Mouse (Mus musculus): ENCODE data around the gene Nr1h3. TPM values are rescaled to one million over a fixed set of nuclear protein-coding genes. Genes with fewer than 3 reads are reported as not detected.

Gene Nr1h3
- polyA plus RNA-seq, 1 experiment from 2014 or later: 1.7 TPM

GRCm38 (mm10) chr2:91229735-91230134 is 27.1 kb upstream of the Nr1h3 start:
- Histone ChIP-seq H3K4me1 (ENCODE audit: control insufficient read depth, insufficient read depth, low read length) (no peaks in the 10 kb centered on the region), H3K36me3 (ENCODE audit: control insufficient read depth, insufficient read depth, low read length) (peaks cover 8% of the 10 kb centered on the region; the same call in 1 of the 2 replicates), H3K4me2 (replicated peaks; ENCODE audit: low read depth, low read length) (no peak overlapping the region), H3K9me3 (ENCODE audit: control insufficient read depth, low read length) (no peaks in the 10 kb centered on the region), H3K27me3 (ENCODE audit: control insufficient read depth, insufficient read depth, low read length) (no peaks in the 10 kb centered on the region), H3K27ac (ENCODE audit: low read depth, low read length) (no peak overlapping the region), H3K4me3 (ENCODE audit: low read length) (no peak overlapping the region), H3K9ac (ENCODE audit: low read depth, low read length) (no peak overlapping the region)
- no peak for ATAC-seq (ENCODE audit: low FRiP score, low TSS enrichment)
- WGBS: 85% methylated on average over 2 of the region's 2 CpGs

DNA sequence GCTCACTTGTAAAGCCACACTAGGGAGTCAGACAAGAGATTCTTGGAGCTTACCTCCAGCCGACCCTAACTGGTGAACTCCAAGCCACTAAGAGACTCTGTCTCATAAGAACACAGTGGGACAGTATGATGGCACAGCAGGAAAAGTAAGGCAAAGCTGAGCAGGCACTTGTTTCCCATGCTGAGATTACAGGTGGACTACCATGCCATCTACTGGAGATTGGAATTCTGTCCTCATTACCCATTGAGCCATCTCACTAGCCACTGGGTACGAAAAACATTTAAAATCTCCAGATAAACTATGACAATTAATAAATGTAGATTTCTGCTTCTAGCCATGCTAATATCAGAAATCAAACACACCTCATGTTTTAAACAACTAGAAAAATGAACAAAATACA is 21.0 kb upstream of the Nr1h3 start:
- H3K4me3 ChIP-seq (ENCODE audit: low read length): no peak overlapping the region
- 86% methylated on average over 2 of the region's 2 CpGs for WGBS
- ATAC-seq (ENCODE audit: low FRiP score, low TSS enrichment): no peak
- H3K36me3 ChIP-seq (ENCODE audit: control insufficient read depth, insufficient read depth, low read length): no peaks in the 10 kb centered on the region
- no peak overlapping the region for H3K9ac ChIP-seq (ENCODE audit: low read depth, low read length)
- no peaks in the 10 kb centered on the region for H3K9me3 ChIP-seq (ENCODE audit: control insufficient read depth, low read length)
- no peaks in the 10 kb centered on the region for H3K4me1 ChIP-seq (ENCODE audit: control insufficient read depth, insufficient read depth, low read length)
- H3K27ac ChIP-seq (ENCODE audit: low read depth, low read length): no peak overlapping the region
- H3K4me2 ChIP-seq (replicated peaks; ENCODE audit: low read depth, low read length): no peak overlapping the region
- no peaks in the 10 kb centered on the region for H3K27me3 ChIP-seq (ENCODE audit: control insufficient read depth, insufficient read depth, low read length)

- ATAC-seq (ENCODE audit: low FRiP score, low TSS enrichment): no peak
- no peaks in the 10 kb centered on the region for H3K27me3 ChIP-seq (ENCODE audit: control insufficient read depth, insufficient read depth, low read length)
- 95% methylated on average over 3 of the region's 3 CpGs for WGBS
- no peaks in the 10 kb centered on the region for H3K9me3 ChIP-seq (ENCODE audit: control insufficient read depth, low read length)
- H3K4me2 ChIP-seq (replicated peaks; ENCODE audit: low read depth, low read length): no peak overlapping the region
- H3K9ac ChIP-seq (ENCODE audit: low read depth, low read length): no peak overlapping the region
- no peak overlapping the region for H3K27ac ChIP-seq (ENCODE audit: low read depth, low read length)
- H3K36me3 ChIP-seq (ENCODE audit: control insufficient read depth, insufficient read depth, low read length): peaks cover 7% of the 10 kb centered on the region; the same call in 1 of the 2 replicates
- H3K4me1 ChIP-seq (ENCODE audit: control insufficient read depth, insufficient read depth, low read length): no peaks in the 10 kb centered on the region
- H3K4me3 ChIP-seq (ENCODE audit: low read length): no peak overlapping the region
Measured at GRCm38 (mm10) chr2:91220501-91220900, 17.9 kb upstream of the Nr1h3 start.

GRCm38 (mm10) chr2:91217032-91217431 is 14.4 kb upstream of the Nr1h3 start:
- 65% methylated on average over 4 of the region's 4 CpGs for WGBS
- no peak for ATAC-seq (ENCODE audit: low FRiP score, low TSS enrichment)
- Histone ChIP-seq H3K27me3 (ENCODE audit: control insufficient read depth, insufficient read depth, low read length) (no peaks in the 10 kb centered on the region), H3K4me1 (ENCODE audit: control insufficient read depth, insufficient read depth, low read length) (no peaks in the 10 kb centered on the region), H3K9ac (ENCODE audit: low read depth, low read length) (no peak overlapping the region), H3K4me2 (replicated peaks; ENCODE audit: low read depth, low read length) (no peak overlapping the region), H3K36me3 (ENCODE audit: control insufficient read depth, insufficient read depth, low read length) (peaks cover 17% of the 10 kb centered on the region), H3K4me3 (ENCODE audit: low read length) (no peak overlapping the region), H3K27ac (ENCODE audit: low read depth, low read length) (no peak overlapping the region), H3K9me3 (ENCODE audit: control insufficient read depth, low read length) (no peaks in the 10 kb centered on the region)

DNA sequence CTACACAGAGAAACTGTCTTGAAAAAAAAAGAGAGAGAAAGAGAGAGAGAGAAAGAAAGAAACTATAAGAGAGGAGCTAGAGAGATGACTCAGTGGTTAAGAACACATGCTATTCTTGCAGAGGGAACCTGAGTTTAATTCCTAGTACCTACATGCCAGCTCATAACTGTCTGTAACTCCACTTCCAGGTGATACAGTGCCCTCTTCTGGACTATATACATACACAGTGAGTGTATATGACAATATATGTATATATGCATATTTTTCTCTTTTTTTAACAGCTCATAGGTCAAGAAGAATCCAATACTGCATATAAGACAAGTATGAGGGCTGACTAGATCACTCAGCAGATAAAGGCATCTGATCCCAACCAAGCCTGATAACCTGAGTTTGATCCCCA is 10.7 kb upstream of the Nr1h3 start:
- no peak overlapping the region for H3K27ac ChIP-seq (ENCODE audit: low read depth, low read length)
- peaks cover 51% of the 10 kb centered on the region for H3K36me3 ChIP-seq (ENCODE audit: control insufficient read depth, insufficient read depth, low read length)
- H3K4me3 ChIP-seq (ENCODE audit: low read length): no peak overlapping the region
- H3K27me3 ChIP-seq (ENCODE audit: control insufficient read depth, insufficient read depth, low read length): no peaks in the 10 kb centered on the region
- H3K4me2 ChIP-seq (replicated peaks; ENCODE audit: low read depth, low read length): no peak overlapping the region
- ATAC-seq (ENCODE audit: low FRiP score, low TSS enrichment): no peak
- no peaks in the 10 kb centered on the region for H3K9me3 ChIP-seq (ENCODE audit: control insufficient read depth, low read length)
- no peaks in the 10 kb centered on the region for H3K4me1 ChIP-seq (ENCODE audit: control insufficient read depth, insufficient read depth, low read length)
- H3K9ac ChIP-seq (ENCODE audit: low read depth, low read length): no peak overlapping the region

DNA sequence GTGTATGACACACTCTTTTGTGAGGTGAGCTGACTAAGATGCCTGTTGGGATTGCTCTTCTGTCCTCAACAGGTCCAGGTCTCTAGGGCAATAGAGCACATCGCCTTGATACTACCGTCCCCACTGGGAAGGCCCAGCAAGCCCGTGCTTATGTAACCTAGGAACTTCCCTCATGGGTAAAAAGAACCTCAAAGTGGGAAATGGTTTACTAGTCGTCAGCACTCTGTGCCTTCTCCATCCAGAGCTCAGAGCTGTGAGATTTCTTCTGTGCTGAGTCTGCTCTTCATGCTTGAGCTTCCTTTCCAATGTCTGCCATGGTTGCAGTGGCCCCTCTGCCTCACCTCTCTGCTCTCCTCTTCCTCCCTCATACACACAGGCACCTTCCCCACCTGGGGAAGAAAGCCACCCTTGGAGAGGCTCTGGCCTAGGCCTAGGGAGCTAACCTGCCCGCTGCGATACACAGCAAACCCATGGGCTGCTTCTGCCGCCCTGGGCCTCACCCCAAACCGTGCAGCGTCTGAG is 3.7 kb upstream of the Nr1h3 start:
- H3K27ac ChIP-seq (ENCODE audit: low read depth, low read length): no peak overlapping the region
- WGBS: 89% methylated on average over 9 of the region's 9 CpGs
- no peak overlapping the region for H3K4me3 ChIP-seq (ENCODE audit: low read length)
- H3K4me2 ChIP-seq (replicated peaks; ENCODE audit: low read depth, low read length): no peak overlapping the region
- ATAC-seq (ENCODE audit: low FRiP score, low TSS enrichment): no peak
- H3K27me3 ChIP-seq (ENCODE audit: control insufficient read depth, insufficient read depth, low read length): no peaks in the 10 kb centered on the region
- H3K36me3 ChIP-seq (ENCODE audit: control insufficient read depth, insufficient read depth, low read length): peaks cover 55% of the 10 kb centered on the region
- no peaks in the 10 kb centered on the region for H3K9me3 ChIP-seq (ENCODE audit: control insufficient read depth, low read length)
- H3K4me1 ChIP-seq (ENCODE audit: control insufficient read depth, insufficient read depth, low read length): peaks cover 10% of the 10 kb centered on the region
- H3K9ac ChIP-seq (ENCODE audit: low read depth, low read length): no peak overlapping the region

- H3K4me3 ChIP-seq (ENCODE audit: low read length): peak overlapping the region; percentile 72
- peak overlapping the region; percentile 55 for H3K4me2 ChIP-seq (replicated peaks; ENCODE audit: low read depth, low read length)
- peak overlapping the region; percentile 85; the same call in 1 of the 2 replicates for H3K27ac ChIP-seq (ENCODE audit: low read depth, low read length)
- H3K36me3 ChIP-seq (ENCODE audit: control insufficient read depth, insufficient read depth, low read length): peaks cover 27% of the 10 kb centered on the region
- peak overlapping the region; percentile 81 for H3K9ac ChIP-seq (ENCODE audit: low read depth, low read length)
- 9% methylated on average over 20 of the region's 20 CpGs for WGBS
- no peak; the same call in 1 of the 2 replicates for ATAC-seq (ENCODE audit: low FRiP score, low TSS enrichment)
- no peaks in the 10 kb centered on the region for H3K27me3 ChIP-seq (ENCODE audit: control insufficient read depth, insufficient read depth, low read length)
- peaks cover 10% of the 10 kb centered on the region for H3K4me1 ChIP-seq (ENCODE audit: control insufficient read depth, insufficient read depth, low read length)
- no peaks in the 10 kb centered on the region for H3K9me3 ChIP-seq (ENCODE audit: control insufficient read depth, low read length)
Measured at GRCm38 (mm10) chr2:91202972-91203656, 480 bp upstream of the Nr1h3 start.

DNA sequence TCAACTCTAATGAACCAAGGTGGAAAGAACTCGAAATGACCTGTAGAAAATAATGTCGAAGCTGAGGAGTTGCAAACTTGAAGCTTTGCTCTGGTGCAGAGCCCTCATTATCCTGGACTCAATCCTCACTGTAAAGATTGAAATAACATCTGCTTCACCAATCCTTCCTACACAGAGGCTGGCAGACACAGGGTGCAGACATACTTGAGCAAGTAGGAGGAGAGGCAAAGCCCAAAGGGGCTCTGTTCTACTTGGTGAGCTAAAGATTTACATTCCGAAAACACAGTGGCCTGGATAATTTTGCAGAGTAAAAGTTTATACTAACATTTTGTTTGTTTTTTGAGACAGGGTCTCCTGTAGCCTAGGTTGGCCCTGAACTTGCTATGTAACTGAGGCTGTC is 3.7 kb downstream of the Nr1h3 start:
- H3K4me3 ChIP-seq (ENCODE audit: low read length): no peak overlapping the region
- no peaks in the 10 kb centered on the region for H3K27me3 ChIP-seq (ENCODE audit: control insufficient read depth, insufficient read depth, low read length)
- no peak overlapping the region for H3K4me2 ChIP-seq (replicated peaks; ENCODE audit: low read depth, low read length)
- H3K9me3 ChIP-seq (ENCODE audit: control insufficient read depth, low read length): no peaks in the 10 kb centered on the region
- H3K9ac ChIP-seq (ENCODE audit: low read depth, low read length): no peak overlapping the region
- no peak overlapping the region for H3K27ac ChIP-seq (ENCODE audit: low read depth, low read length)
- WGBS: 91% methylated on average over 3 of the region's 3 CpGs
- no peaks in the 10 kb centered on the region for H3K36me3 ChIP-seq (ENCODE audit: control insufficient read depth, insufficient read depth, low read length)
- peaks cover 21% of the 10 kb centered on the region for H3K4me1 ChIP-seq (ENCODE audit: control insufficient read depth, insufficient read depth, low read length)
- ATAC-seq (ENCODE audit: low FRiP score, low TSS enrichment): no peak

GRCm38 (mm10) chr2:91196577-91197001 is 6.0 kb downstream of the Nr1h3 start:
- Histone ChIP-seq H3K36me3 (ENCODE audit: control insufficient read depth, insufficient read depth, low read length) (no peaks in the 10 kb centered on the region), H3K27ac (ENCODE audit: low read depth, low read length) (no peak overlapping the region), H3K27me3 (ENCODE audit: control insufficient read depth, insufficient read depth, low read length) (no peaks in the 10 kb centered on the region; the same call in 1 of the 2 replicates), H3K9me3 (ENCODE audit: control insufficient read depth, low read length) (no peaks in the 10 kb centered on the region), H3K9ac (ENCODE audit: low read depth, low read length) (no peak overlapping the region), H3K4me3 (ENCODE audit: low read length) (no peak overlapping the region), H3K4me2 (replicated peaks; ENCODE audit: low read depth, low read length) (no peak overlapping the region), H3K4me1 (ENCODE audit: control insufficient read depth, insufficient read depth, low read length) (peaks cover 11% of the 10 kb centered on the region; the same call in 1 of the 2 replicates)
- ATAC-seq (ENCODE audit: low FRiP score, low TSS enrichment): no peak
- WGBS: 58% methylated on average over 3 of the region's 3 CpGs
